Mouse (Mus musculus) lung, postnatal 0 days (tissue): ENCODE results near the gene Rfng.

Source experiments
- CTCF ChIP-seq: IDR thresholded peaks from 2 replicates; pipeline ENCODE4 v1.5.1; 2016; ENCODE audit warnings: antibody characterized with exemption, mild to moderate bottlenecking
- EP300 ChIP-seq: IDR thresholded peaks from 2 replicates; pipeline ENCODE4 v1.6.1; 2016; ENCODE audit warnings: antibody characterized with exemption, mild to moderate bottlenecking, control low read depth

GRCm38 (mm10) chr11:120825289-120825863, 41.4 kb upstream of the Rfng start:
- no peak for TF ChIP-seq EP300
- TF ChIP-seq CTCF: no peak
